Mouse (Mus musculus) splenic B cell, adult 2 months (primary cell): ENCODE data around the gene Zfp830.

Experiments used
- DNase-seq: peaks from one replicate; pipeline ENCODE4 v3.0.0-alpha.2; 2011; ENCODE audit warnings: low read depth, low spot score
- H3K27me3 ChIP-seq: 2 replicates; pipeline ENCODE4 v1.6.1; 2012; ENCODE audit warnings: mild to moderate bottlenecking, low read length, moderate library complexity, mixed read lengths; ENCODE audit not compliant: control insufficient read depth, poor library complexity, insufficient read depth, severe bottlenecking
- H3K36me3 ChIP-seq: 2 replicates; pipeline ENCODE4 v1.6.1; 2012; ENCODE audit warnings: mild to moderate bottlenecking, low read length, moderate library complexity, mixed read lengths; ENCODE audit not compliant: control insufficient read depth, poor library complexity, insufficient read depth, severe bottlenecking

Gene Zfp830

DNA sequence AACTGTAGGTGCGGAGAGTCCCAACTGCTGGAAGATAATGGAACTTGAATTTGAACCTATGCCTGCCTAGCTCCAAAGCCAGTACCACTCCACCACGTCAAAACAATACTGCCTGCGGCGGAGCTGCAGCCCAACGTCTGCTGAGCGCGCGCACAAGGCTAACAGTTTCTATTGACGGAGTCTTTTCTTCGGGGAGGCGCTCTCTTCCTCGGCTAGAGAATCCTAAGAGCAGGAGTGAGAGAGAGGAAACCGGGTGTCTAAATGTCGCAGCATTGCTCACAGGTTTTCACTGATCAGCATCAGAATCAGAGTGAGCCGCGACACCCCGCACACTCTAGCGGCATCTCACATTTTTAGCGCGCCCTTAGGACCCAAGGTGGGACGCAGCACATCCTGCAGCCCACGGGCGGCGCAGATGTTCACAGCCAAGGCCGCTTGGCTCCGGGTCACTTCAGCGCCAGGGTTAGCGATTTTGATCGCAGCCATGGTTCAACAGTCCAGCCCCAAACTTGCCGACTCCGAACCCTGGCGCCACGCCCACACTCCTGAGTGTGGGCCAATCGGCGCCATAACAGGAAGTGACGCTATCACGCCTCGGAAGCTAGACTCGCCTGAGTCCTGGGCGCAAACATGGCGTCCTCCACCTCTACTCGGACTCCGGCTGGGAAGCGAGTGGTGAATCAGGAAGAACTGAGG lies at the start of gene Zfp830, which contains the start of gene Cct6b:
Gene Zfp830, plus strand, starts transcription at position 604 of the 696 bp plus-strand sequence.
Gene Cct6b, minus strand, starts transcription at position 580 of the 696 bp plus-strand sequence.
- Histone ChIP-seq H3K27me3 (no peaks in the 10 kb centered on the region), H3K36me3 (no peaks in the 10 kb centered on the region)
- peak; percentile 93 for DNase-seq

DNA sequence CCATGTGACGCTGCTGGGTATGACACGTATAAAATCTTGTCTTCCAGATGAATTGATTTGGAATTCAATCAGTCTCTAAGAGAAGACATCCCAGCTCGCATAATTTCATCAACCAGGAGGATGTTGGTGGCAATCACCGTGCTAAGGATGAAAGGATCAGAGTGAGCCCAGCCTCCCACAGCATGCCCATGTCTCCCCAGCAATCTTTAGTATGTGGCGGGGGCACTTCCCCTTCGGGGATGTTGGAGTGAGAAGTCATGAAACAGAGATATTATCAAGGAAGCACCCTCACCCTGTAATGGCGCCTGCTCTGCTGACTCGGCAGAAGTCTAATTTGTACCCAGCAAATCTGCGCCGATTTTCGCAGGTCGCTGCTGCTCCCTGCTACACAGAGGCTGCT lies 44.9 kb upstream of the Zfp830 start:
- no peaks in the 10 kb centered on the region for H3K27me3 ChIP-seq
- DNase-seq = no peak

DNA sequence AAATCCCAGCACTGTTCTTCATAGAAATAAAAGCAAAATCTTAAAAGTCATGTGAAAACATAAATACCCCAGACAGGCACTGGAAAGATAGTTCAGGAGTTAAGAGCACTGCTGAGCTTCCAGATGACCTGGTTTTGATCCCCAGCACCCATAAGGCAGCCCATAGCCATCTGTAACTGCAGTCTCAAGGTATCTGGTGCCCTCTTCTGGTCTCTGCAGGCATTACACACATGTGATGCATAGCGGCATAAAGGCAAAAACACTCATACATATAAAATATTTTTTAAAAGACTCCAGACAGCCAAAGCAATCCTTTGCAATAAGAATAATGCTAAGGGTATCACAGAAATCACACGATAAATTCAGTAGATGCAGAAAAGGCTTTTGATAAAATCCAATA lies 37.3 kb upstream of the Zfp830 start:
- DNase-seq = peak; percentile 18
- Histone ChIP-seq H3K27me3 (no peaks in the 10 kb centered on the region), H3K36me3 (no peaks in the 10 kb centered on the region)

More for the DNA sequence above, 44.9 kb upstream of the Zfp830 start:
- H3K36me3 ChIP-seq = no peaks in the 10 kb centered on the region

DNA sequence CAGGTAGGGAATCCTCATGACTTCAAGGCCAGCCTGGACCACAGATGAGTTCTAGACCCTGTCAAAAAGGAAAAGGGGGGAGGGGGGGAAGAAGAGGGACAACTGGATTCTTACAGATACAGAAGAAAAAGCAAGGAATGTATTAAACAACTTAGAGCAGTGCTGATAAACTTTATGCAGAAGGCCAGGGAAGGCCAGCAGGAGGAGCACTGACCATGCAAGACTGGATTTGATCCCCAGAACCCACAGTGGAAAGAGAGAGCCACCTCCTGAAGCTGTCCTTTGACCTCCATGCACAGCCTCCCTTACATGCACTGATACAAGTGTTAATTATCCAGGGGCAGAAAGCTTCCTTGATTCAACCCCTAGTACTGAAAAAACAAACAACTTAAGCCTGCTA lies 29.9 kb upstream of the Zfp830 start:
- H3K36me3 ChIP-seq = no peaks in the 10 kb centered on the region
- no peaks in the 10 kb centered on the region for H3K27me3 ChIP-seq
- DNase-seq = peak; percentile 6

DNA sequence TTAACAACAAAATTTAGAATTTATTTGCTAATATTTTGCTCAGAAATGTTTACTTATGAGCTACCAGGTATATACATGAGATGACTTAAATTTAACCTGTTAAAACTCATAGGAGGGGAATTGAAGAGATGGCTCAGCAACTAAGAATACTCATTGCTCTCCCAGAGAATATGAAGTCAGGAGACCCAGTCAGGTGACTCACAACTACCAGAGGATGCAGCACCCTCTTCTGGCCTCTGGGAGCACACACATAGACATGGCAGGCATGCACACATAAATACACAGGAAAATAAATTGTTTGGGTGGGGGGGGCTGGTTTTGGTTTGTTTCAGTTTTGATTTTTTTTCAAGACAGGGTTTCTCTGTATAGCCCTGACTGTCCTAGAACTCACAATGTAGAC lies 25.1 kb upstream of the Zfp830 start:
- no peaks in the 10 kb centered on the region for H3K36me3 ChIP-seq
- peak; percentile 7 for DNase-seq
- no peaks in the 10 kb centered on the region for H3K27me3 ChIP-seq

- H3K36me3 ChIP-seq = no peaks in the 10 kb centered on the region
- H3K27me3 ChIP-seq = no peaks in the 10 kb centered on the region
These were observed 18.0 kb upstream of the Zfp830 start for GRCm38 (mm10) chr11:82746138-82746537.

DNA sequence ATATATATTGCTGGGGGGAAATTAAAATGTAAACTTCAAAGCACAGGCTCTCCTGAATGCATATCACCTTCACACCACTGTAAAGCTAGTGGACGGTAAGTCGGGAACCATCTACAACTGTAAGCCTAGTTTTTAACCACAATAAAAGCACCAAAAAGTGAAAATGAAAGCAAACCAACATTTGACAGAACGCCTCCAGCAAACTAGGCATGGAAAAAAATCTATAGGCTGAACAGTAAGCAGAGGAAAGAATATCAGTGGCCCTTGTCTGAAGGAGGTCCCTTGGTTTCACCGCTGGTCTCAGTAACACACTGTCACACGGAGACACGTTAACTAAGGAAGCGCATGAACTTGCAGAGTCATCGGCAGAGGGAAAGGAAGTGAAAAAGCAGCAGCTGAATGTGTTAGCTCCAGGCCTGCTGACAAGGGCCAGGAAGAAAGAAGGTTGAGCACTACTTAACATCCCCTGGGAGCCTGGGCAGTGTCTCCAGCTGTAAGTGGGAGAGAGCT lies 17.2 kb upstream of the Zfp830 start:
- DNase-seq = peak; percentile 45
- Histone ChIP-seq H3K27me3 (no peaks in the 10 kb centered on the region), H3K36me3 (no peaks in the 10 kb centered on the region)

More at GRCm38 (mm10) chr11:82746138-82746537, 18.0 kb upstream of the Zfp830 start:
- peak; percentile 82 for DNase-seq

- no peaks in the 10 kb centered on the region for H3K27me3 ChIP-seq
- H3K36me3 ChIP-seq = no peaks in the 10 kb centered on the region
- no peak for DNase-seq
These were observed 11.6 kb upstream of the Zfp830 start for GRCm38 (mm10) chr11:82752349-82753115.

GRCm38 (mm10) chr11:82755919-82756318 lies 8.2 kb upstream of the Zfp830 start:
- no peak for DNase-seq
- no peaks in the 10 kb centered on the region for H3K36me3 ChIP-seq

GRCm38 (mm10) chr11:82762286-82762829 lies 1.8 kb upstream of the Zfp830 start:
- no peaks in the 10 kb centered on the region for H3K36me3 ChIP-seq
- H3K27me3 ChIP-seq = no peaks in the 10 kb centered on the region
- DNase-seq = peak; percentile 8

More at GRCm38 (mm10) chr11:82755919-82756318, 8.2 kb upstream of the Zfp830 start:
- H3K27me3 ChIP-seq = no peaks in the 10 kb centered on the region

DNA sequence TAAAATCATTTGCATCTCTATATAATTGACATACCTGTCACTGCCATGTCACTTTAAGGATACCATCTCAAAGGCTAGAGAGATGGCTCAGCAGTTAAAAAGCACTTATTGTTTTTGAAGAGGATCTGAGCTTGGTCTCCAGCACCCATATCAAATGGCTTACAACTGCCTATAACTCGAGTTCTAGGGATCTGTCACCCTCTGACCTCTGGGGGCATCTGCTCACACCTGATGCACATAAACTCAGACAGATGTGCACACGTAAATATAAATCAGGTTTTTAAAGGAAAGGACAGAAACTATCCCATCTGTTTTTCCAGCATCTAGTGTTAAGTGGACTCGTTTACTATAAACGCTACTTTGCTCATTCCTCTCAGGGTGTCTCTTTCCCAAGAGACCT lies 884 bp upstream of the Zfp830 start:
- H3K27me3 ChIP-seq = no peaks in the 10 kb centered on the region
- H3K36me3 ChIP-seq = no peaks in the 10 kb centered on the region
- peak; percentile 34 for DNase-seq

GRCm38 (mm10) chr11:82764438-82764924 lies 336 bp downstream of the Zfp830 start:
- no peaks in the 10 kb centered on the region for H3K27me3 ChIP-seq
- DNase-seq = no peak
- H3K36me3 ChIP-seq = no peaks in the 10 kb centered on the region; the same call in 1 of the 2 replicates

GRCm38 (mm10) chr11:82780134-82780533 lies 16.0 kb downstream of the Zfp830 start:
- H3K36me3 ChIP-seq = no peaks in the 10 kb centered on the region
- no peaks in the 10 kb centered on the region for H3K27me3 ChIP-seq
- DNase-seq = no peak

DNA sequence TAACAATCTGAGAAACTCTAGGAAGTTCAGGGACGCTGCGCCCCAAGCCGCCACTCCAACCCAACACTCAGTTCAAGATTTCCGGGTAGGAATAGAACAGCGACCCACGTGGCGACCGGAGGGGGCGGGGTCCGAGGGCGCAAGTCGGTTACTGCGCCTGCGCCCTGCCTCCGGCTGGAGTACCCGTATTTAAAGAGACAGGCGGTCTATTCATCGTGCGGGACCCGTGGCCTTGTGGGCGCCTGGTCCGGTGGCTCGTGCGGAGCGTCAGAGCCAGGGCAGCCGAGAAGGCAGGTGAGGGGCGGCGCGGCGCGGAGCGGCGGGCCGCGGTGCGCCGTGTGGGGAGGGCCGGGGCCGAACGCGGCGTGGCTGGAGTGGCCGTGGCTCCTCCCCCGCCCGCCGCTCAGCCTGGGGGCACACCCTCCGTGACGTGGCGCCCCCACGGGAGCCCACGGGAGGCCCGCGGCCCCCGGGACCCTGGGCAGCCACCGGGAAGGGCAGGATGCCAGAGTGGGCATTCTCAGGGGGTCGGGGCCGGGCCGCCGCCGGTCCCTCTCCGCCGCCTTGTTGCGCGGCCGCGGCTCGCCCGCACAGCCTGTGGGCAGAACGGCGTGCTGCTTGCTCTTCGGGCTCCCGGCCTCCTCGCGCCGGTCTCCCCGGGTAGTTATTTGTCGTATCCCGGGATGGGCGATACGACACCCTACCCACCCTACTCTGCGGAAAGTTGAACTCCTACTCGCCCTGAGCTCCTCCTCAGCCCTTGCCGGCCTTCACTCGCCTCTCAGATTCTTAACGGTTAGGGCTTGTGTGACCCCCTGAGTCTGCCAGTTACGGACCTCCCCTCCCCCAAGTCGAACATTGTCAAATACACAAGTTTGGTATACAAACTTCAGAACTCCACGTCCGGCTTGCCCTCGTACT lies 17.1 kb downstream of the Zfp830 start, which contains the start of gene Lig3:
Gene Lig3, plus strand, starts transcription at position 126 of the 921 bp plus-strand sequence.
- Histone ChIP-seq H3K27me3 (no peaks in the 10 kb centered on the region), H3K36me3 (no peaks in the 10 kb centered on the region)
- DNase-seq = peak; percentile 95
